Mouse (Mus musculus) left cerebral cortex, postnatal 10 days (tissue): Measurements from ENCODE around the gene Slc7a9. TPM values are rescaled to one million over a fixed set of nuclear protein-coding genes. Genes with fewer than 3 reads are reported as not detected.

Source experiments
- DNase-seq, 2 experiments: peaks; one replicate each; pipeline ENCODE4 v3.0.0; 2021 to 2022; ENCODE audit warnings: low spot score in 2 of 2, mixed read lengths in 1 of 2; ENCODE audit errors: extremely low spot score in 1 of 2
- intact Hi-C: fragments of 180-260 bp; cut with DNase I; formaldehyde crosslinking; loops from one replicate; pipeline ENCODE4 v1.15.1; 2025
- total RNA-seq, 2 experiments: library from RNA; stranded (reverse); gene quantifications; 2 replicates each; pipeline ENCODE4 v1.2.3; 2021

Slc7a9 gene
- total RNA-seq: not detected

GRCm38 (mm10) chr7:35447996-35448846, at the start of gene Slc7a9:
TSS of gene Slc7a9 (plus strand) at chr7:35448796.
- intact Hi-C loops: no loop called here
- DNase-seq: no peak

- intact Hi-C loops: no loop called here
- DNase-seq: no peak
Measured at GRCm38 (mm10) chr7:35401169-35401568, 47.4 kb upstream of the Slc7a9 start.

GRCm38 (mm10) chr7:35415226-35415625, 33.4 kb upstream of the Slc7a9 start:
- DNase-seq: no peak
- intact Hi-C loops: loop anchor here (5.0 to 10.0 kb wide), 2 partner anchors 113 to 210 kb away; no protein-coding TSS in a partner anchor

- intact Hi-C loops: loop anchor here (5.0 to 10.0 kb wide), 2 partner anchors 114 to 209 kb away; no protein-coding TSS in a partner anchor
- DNase-seq: no peak
Measured at GRCm38 (mm10) chr7:35415801-35416653, 32.6 kb upstream of the Slc7a9 start.

- no peak for DNase-seq
- intact Hi-C loops: loop anchor here (5.0 to 10.0 kb wide), 2 partner anchors 114 to 208 kb away; no protein-coding TSS in a partner anchor
Measured at GRCm38 (mm10) chr7:35416654-35416948, 32.0 kb upstream of the Slc7a9 start.

- DNase-seq: no peak
- intact Hi-C loops: no loop called here
Measured at GRCm38 (mm10) chr7:35423071-35423470, 25.5 kb upstream of the Slc7a9 start.

- intact Hi-C loops: no loop called here
- no peak for DNase-seq
Measured at GRCm38 (mm10) chr7:35428146-35428545, 20.4 kb upstream of the Slc7a9 start.

- intact Hi-C loops: no loop called here
- no peak for DNase-seq
Measured at GRCm38 (mm10) chr7:35435266-35435665, 13.3 kb upstream of the Slc7a9 start.

GRCm38 (mm10) chr7:35447501-35447900, 1.1 kb upstream of the Slc7a9 start:
- intact Hi-C loops: no loop called here
- no peak for DNase-seq

- no peak for DNase-seq
- intact Hi-C loops: no loop called here
Measured at GRCm38 (mm10) chr7:35448867-35449266, 271 bp downstream of the Slc7a9 start.

- intact Hi-C loops: no loop called here
- no peak for DNase-seq
Measured at GRCm38 (mm10) chr7:35456091-35456814, 7.7 kb downstream of the Slc7a9 start.

GRCm38 (mm10) chr7:35460971-35461370, 12.4 kb downstream of the Slc7a9 start:
- intact Hi-C loops: no loop called here
- no peak for DNase-seq

GRCm38 (mm10) chr7:35465027-35465426, 16.4 kb downstream of the Slc7a9 start:
- intact Hi-C loops: no loop called here
- no peak for DNase-seq

- intact Hi-C loops: no loop called here
- no peak for DNase-seq
Measured at GRCm38 (mm10) chr7:35467856-35468255, 19.3 kb downstream of the Slc7a9 start.

GRCm38 (mm10) chr7:35470794-35471193, 22.2 kb downstream of the Slc7a9 start:
- no peak for DNase-seq
- intact Hi-C loops: no loop called here

- DNase-seq: no peak
- intact Hi-C loops: no loop called here
Measured at GRCm38 (mm10) chr7:35476457-35476856, 27.9 kb downstream of the Slc7a9 start.

GRCm38 (mm10) chr7:35485126-35485525, 36.5 kb downstream of the Slc7a9 start:
- intact Hi-C loops: no loop called here
- no peak for DNase-seq

GRCm38 (mm10) chr7:35486553-35486952, 38.0 kb downstream of the Slc7a9 start:
- intact Hi-C loops: no loop called here
- no peak for DNase-seq

GRCm38 (mm10) chr7:35490186-35490585, 41.6 kb downstream of the Slc7a9 start:
- no peak for DNase-seq
- intact Hi-C loops: no loop called here
